19 mouse cellular contexts compared by ENCODE assay signal in the genomic region with DNA sequence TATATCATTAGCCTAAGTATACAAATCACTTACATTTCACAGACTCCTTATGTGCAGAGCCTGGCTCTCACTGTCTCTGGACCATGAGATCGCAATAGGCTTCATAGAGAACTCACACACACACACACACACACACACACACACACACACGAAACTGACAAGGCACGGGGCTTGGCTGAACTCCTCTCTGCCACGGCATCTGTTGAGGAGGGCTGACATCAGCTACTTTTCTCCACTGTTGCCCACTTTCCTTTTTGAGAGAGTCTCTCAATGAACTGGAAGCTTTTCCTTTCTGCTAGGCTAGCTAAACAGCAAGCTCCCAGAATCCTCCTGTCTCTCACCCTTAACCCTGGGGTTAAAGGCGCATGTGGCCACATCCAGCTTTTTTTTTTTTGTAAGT. TPM values are rescaled to one million over a fixed set of nuclear protein-coding genes. Genes with fewer than 3 reads are reported as not detected.
DNase-seq lines count a peak whose midpoint lies in the region; ATAC-seq and TF ChIP-seq lines count a peak whose summit lies in the region.
"Had no signal": no experiment of that assay in that cellular context is flagged by ENCODE, and none has a peak within 500 bp of the region (broad histone marks: within the 10 kb centered on the region; RNA-seq: fewer than 3 reads in every experiment).

No protein-coding gene starts in this region.

- H3K27me3 ChIP-seq in hindbrain, embryonic 13.5 days, result 0 out of 2 replicates have a peak, but pooled peaks cover 4% of the 10 kb centered on the region
- H3K27me3 ChIP-seq in hindbrain, embryonic 14.5 days (ENCODE audit: control insufficient read depth, insufficient read depth, low read length), result no peaks in the 10 kb centered on the region
- H3K27me3 ChIP-seq in lung, postnatal 0 days (replicated peaks; ENCODE audit: insufficient read depth, low read length), result no peaks in the 10 kb centered on the region
- H3K27me3 ChIP-seq: forebrain, embryonic 13.5 days; heart, embryonic 15.5 days had no signal

- WGBS in hindbrain, embryonic 13.5 days, result 74% methylated on average over 5 of the region's 5 CpGs
- 65% methylated on average over 5 of the region's 5 CpGs for WGBS in hindbrain, embryonic 14.5 days
- 67% methylated on average over 5 of the region's 5 CpGs for WGBS in lung, postnatal 0 days

- H3K9me3 ChIP-seq in hindbrain, embryonic 13.5 days, result no peaks in the 10 kb centered on the region
- H3K9me3 ChIP-seq in hindbrain, embryonic 14.5 days (ENCODE audit: control insufficient read depth, low read length), result no peaks in the 10 kb centered on the region
- H3K9me3 ChIP-seq in lung, postnatal 0 days (ENCODE audit: low read length), result no peaks in the 10 kb centered on the region
- H3K9me3 ChIP-seq: forebrain, embryonic 10.5 days; forebrain, embryonic 13.5 days; heart, embryonic 15.5 days; hindbrain, embryonic 10.5 days; hindbrain, embryonic 15.5 days had no signal

- DNase-seq in hindbrain, embryonic 14.5 days (ENCODE audit: low spot score), result no peak
- peak; percentile 22 to 50 for DNase-seq in kidney, postnatal 25 days
- DNase-seq in kidney, adult 18-20 months, result no peak
- peak; percentile 15 for DNase-seq in lung, postnatal 36 days
- no peak for DNase-seq in lung, postnatal 0 days (ENCODE audit: low spot score)
- DNase-seq: cerebellum, adult 11 months; gastrocnemius, postnatal 10 days; gastrocnemius, postnatal 36 days; heart, postnatal 10 days; heart, postnatal 36 days had no signal

- H3K4me1 ChIP-seq in hindbrain, embryonic 13.5 days (replicated peaks), result peaks cover 20% of the 10 kb centered on the region
- H3K4me1 ChIP-seq in hindbrain, embryonic 14.5 days (replicated peaks; ENCODE audit: control insufficient read depth, insufficient read depth, low read length), result peaks cover 11% of the 10 kb centered on the region
- H3K4me1 ChIP-seq in lung, postnatal 0 days (ENCODE audit: insufficient read depth, low read depth, low read length), result peaks cover 11% of the 10 kb centered on the region

- H3K4me2 ChIP-seq in hindbrain, embryonic 13.5 days, result no peak overlapping the region
- no peak overlapping the region for H3K4me2 ChIP-seq in hindbrain, embryonic 14.5 days (replicated peaks)
- no peak overlapping the region for H3K4me2 ChIP-seq in lung, postnatal 0 days (replicated peaks; ENCODE audit: low read depth, low read length)
- H3K4me2 ChIP-seq: forebrain, embryonic 13.5 days; heart, embryonic 11.5 days; heart, embryonic 15.5 days; hindbrain, embryonic 15.5 days had no signal

- TF ChIP-seq EP300 in lung, postnatal 0 days (IDR thresholded peaks at IDR 0.05), result no peak

- H3K9ac ChIP-seq in hindbrain, embryonic 13.5 days, result no peak overlapping the region
- no peak overlapping the region for H3K9ac ChIP-seq in hindbrain, embryonic 14.5 days
- no peak overlapping the region for H3K9ac ChIP-seq in lung, postnatal 0 days (replicated peaks; ENCODE audit: low read depth)
- H3K9ac ChIP-seq: forebrain, embryonic 13.5 days; heart, embryonic 15.5 days; hindbrain, embryonic 15.5 days had no signal

- ATAC-seq in hindbrain, embryonic 13.5 days (ENCODE audit: low FRiP score), result no peak
- ATAC-seq in hindbrain, embryonic 14.5 days (ENCODE audit: low FRiP score), result no peak
- ATAC-seq in lung, postnatal 0 days, result no peak
- ATAC-seq: CD4-positive, CD25-positive, alpha-beta regulatory T cell, adult 4 months; forebrain, embryonic 13.5 days; forebrain, embryonic 16.5 days had no signal

- H3K27ac ChIP-seq in hindbrain, embryonic 13.5 days, result 0 out of 2 replicates have a peak overlapping the region, but pooled peaks have one; percentile 60
- H3K27ac ChIP-seq in hindbrain, embryonic 14.5 days, result no peak overlapping the region
- no peak overlapping the region for H3K27ac ChIP-seq in lung, postnatal 0 days (ENCODE audit: low read length)
- H3K27ac ChIP-seq: forebrain, embryonic 10.5 days; forebrain, embryonic 13.5 days; heart, embryonic 15.5 days; hindbrain, embryonic 10.5 days; hindbrain, embryonic 15.5 days had no signal

- no peak for TF ChIP-seq CTCF in lung, postnatal 0 days (IDR thresholded peaks at IDR 0.05)

- H3K4me3 ChIP-seq in hindbrain, embryonic 13.5 days, result no peak overlapping the region
- no peak overlapping the region for H3K4me3 ChIP-seq in hindbrain, embryonic 14.5 days (replicated peaks; ENCODE audit: low read length)
- no peak overlapping the region for H3K4me3 ChIP-seq in lung, postnatal 0 days (ENCODE audit: low read depth, low read length)
- H3K4me3 ChIP-seq: forebrain, embryonic 10.5 days; forebrain, embryonic 13.5 days; heart, embryonic 15.5 days; hindbrain, embryonic 10.5 days; hindbrain, embryonic 15.5 days had no signal

- H3K36me3 ChIP-seq in hindbrain, embryonic 13.5 days, result no peaks in the 10 kb centered on the region
- no peaks in the 10 kb centered on the region for H3K36me3 ChIP-seq in hindbrain, embryonic 14.5 days (replicated peaks; ENCODE audit: control insufficient read depth, insufficient read depth)
- no peaks in the 10 kb centered on the region for H3K36me3 ChIP-seq in lung, postnatal 0 days (ENCODE audit: insufficient read depth, low read length)
- H3K36me3 ChIP-seq: forebrain, embryonic 10.5 days; heart, embryonic 15.5 days; hindbrain, embryonic 10.5 days; hindbrain, embryonic 15.5 days had no signal

RNA-seq across cellular contexts. Expression of a gene that starts 14.6 kb away (rescaled TPM):
- polyA plus RNA-seq in hindbrain, embryonic 13.5 days (2015; fragmentation: Nextera tagmentation; extraction: Ambion mirVana), result 13.2 and 13.9 TPM in 2 replicates
- 14.3 and 16.2 TPM in 2 replicates for polyA plus RNA-seq in hindbrain, embryonic 14.5 days (2014; fragmentation: Nextera tagmentation; extraction: Ambion mirVana)
- 23.9 and 28.6 TPM in 2 replicates for polyA plus RNA-seq in lung, postnatal 0 days (2015; fragmentation: Nextera tagmentation; extraction: Ambion mirVana)
- polyA plus RNA-seq: CD4-positive, CD25-positive, alpha-beta regulatory T cell, adult 4 months had no signal

Comparison
In these comparisons a context has a peak if more than half of its experiments do, and no peak if none do; other contexts are left out.
1. DNase-seq: peak in kidney, postnatal 25 days (2 of 2) and lung, postnatal 36 days (single experiment); none in hindbrain, embryonic 14.5 days (single experiment), kidney, adult 18-20 months (single experiment) and lung, postnatal 0 days (single experiment).